Mouse (Mus musculus) C2C12 (cell line): ENCODE results near the gene Mfap1a.

ENCODE experiments used
- CEBPB ChIP-seq: IDR thresholded peaks from one replicate; pipeline ENCODE4 v1.6.1; 2011; ENCODE audit warnings: low read depth, mild to moderate bottlenecking, control low read depth, moderate library complexity
- CTCF ChIP-seq: IDR thresholded peaks from one replicate; pipeline ENCODE4 v1.5.1; 2011; ENCODE audit not compliant: control insufficient read depth, insufficient read depth, insufficient read length
- MAX ChIP-seq: IDR thresholded peaks from one replicate; pipeline ENCODE4 v1.6.1; 2011; ENCODE audit warnings: mild to moderate bottlenecking, control low read depth
- MYOD1 ChIP-seq: IDR thresholded peaks from one replicate; pipeline ENCODE4 v1.6.1; 2011; ENCODE audit warnings: low read depth; ENCODE audit not compliant: control insufficient read depth, insufficient read length
- USF1 ChIP-seq: IDR thresholded peaks from one replicate; pipeline ENCODE4 v1.6.1; 2011; ENCODE audit warnings: low read depth, mild to moderate bottlenecking, control low read depth, moderate library complexity

DNA sequence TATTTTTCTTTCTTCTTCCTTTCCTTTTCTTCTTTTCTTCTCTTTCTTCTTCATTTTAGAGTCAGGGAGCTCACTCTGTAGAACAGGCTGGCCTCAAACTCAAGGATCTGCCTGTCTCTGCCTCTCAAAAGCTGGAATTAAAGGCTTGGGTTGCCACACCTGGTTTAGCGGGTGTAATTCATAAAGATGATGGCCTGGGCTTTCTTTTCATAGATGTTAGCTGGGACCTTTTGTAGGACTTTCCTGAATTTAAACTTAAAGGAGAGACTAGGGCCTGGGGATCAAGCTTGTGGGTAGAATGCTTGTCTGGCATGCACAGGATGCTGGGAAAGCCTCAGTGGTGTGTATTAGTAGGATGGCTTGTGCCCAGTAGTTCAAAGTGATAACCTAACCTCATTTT is 62.3 kb downstream of the Mfap1a start, which contains the start of gene Ell3:
- TF ChIP-seq USF1: no peak
- TF ChIP-seq MYOD1: no peak
- no peak for TF ChIP-seq CTCF
- TF ChIP-seq MAX: no peak
- no peak for TF ChIP-seq CEBPB
